Mouse (Mus musculus) hindbrain, embryonic 16.5 days (tissue): ENCODE measurements around the gene Gpsm2. TPM values are rescaled to one million over a fixed set of nuclear protein-coding genes. Genes with fewer than 3 reads are reported as not detected.

ENCODE experiments used
- ATAC-seq: fragments of 200-750 bp; cut with Nextera tagmentation; 2 replicates; pipeline ENCODE4 v1.8.0; 2017; ENCODE audit warnings: moderate TSS enrichment, moderate library complexity
- H3K27ac ChIP-seq: fragments of 300-500 bp; sonication (generic); 2 replicates; pipeline ENCODE4 v1.5.1; 2014; ENCODE audit warnings: low read depth, mild to moderate bottlenecking, control low read depth, low read length, moderate library complexity
- H3K27me3 ChIP-seq: fragments of 300-500 bp; sonication (generic); replicated peaks from 2 replicates; pipeline ENCODE4 v1.6.1; 2014; ENCODE audit warnings: low read length; ENCODE audit not compliant: control insufficient read depth, insufficient read depth
- H3K36me3 ChIP-seq: fragments of 300-500 bp; sonication (generic); 2 replicates; pipeline ENCODE4 v1.6.1; 2014; ENCODE audit warnings: mild to moderate bottlenecking, low read length, moderate library complexity, mixed read lengths; ENCODE audit not compliant: control insufficient read depth, insufficient read depth
- H3K4me1 ChIP-seq: fragments of 300-500 bp; sonication (generic); 2 replicates; pipeline ENCODE4 v1.6.1; 2014; ENCODE audit warnings: low read depth, low read length; ENCODE audit not compliant: control insufficient read depth, insufficient read depth
- H3K4me2 ChIP-seq: fragments of 300-500 bp; sonication (generic); 2 replicates; pipeline ENCODE4 v1.6.1; 2014; ENCODE audit warnings: mild to moderate bottlenecking, low read length, control low read depth, moderate library complexity
- H3K4me3 ChIP-seq: fragments of 300-500 bp; sonication (generic); 2 replicates; pipeline ENCODE4 v1.5.1; 2014; ENCODE audit warnings: mild to moderate bottlenecking, low read length, control low read depth, moderate library complexity
- H3K9ac ChIP-seq: fragments of 300-500 bp; sonication (generic); 2 replicates; pipeline ENCODE4 v1.6.1; 2014; ENCODE audit warnings: low read depth, mild to moderate bottlenecking, control low read depth, low read length, moderate library complexity
- H3K9me3 ChIP-seq: fragments of 300-500 bp; sonication (generic); 2 replicates; pipeline ENCODE4 v1.6.1; 2014; ENCODE audit warnings: mild to moderate bottlenecking, low read length, moderate library complexity; ENCODE audit not compliant: control insufficient read depth
- WGBS: fragments of 180-500 bp; shearing (Covaris S2); extraction: QIAGEN DNeasy Blood & Tissue Kit; methylation state at CpG from one replicate; pipeline ENCODE4 v1.1.7; 2014; 5-methylcytosine and 5-hydroxymethylcytosine counted together
- polyA plus RNA-seq: library from polyadenylated mRNA; unstranded; fragments of >200 nt; fragmentation: Nextera tagmentation; extraction: Ambion mirVana; gene quantifications from 2 replicates; pipeline ENCODE4 v1.2.1, GENCODE M21; 2015

Gene Gpsm2
- polyA plus RNA-seq, 1 experiment from 2014 or later: 21.1 TPM

- no peak for ATAC-seq
- no peak overlapping the region for H3K9ac ChIP-seq
- no peak overlapping the region for H3K27ac ChIP-seq
- no peaks in the 10 kb centered on the region for H3K36me3 ChIP-seq
- no peak overlapping the region for H3K4me2 ChIP-seq
- no peak overlapping the region for H3K4me3 ChIP-seq
- no peaks in the 10 kb centered on the region for H3K4me1 ChIP-seq
- H3K27me3 ChIP-seq: no peaks in the 10 kb centered on the region
- WGBS: 75% methylated on average over 11 of the region's 11 CpGs
- no peaks in the 10 kb centered on the region for H3K9me3 ChIP-seq
These were observed 37.7 kb upstream of the Gpsm2 start for GRCm38 (mm10) chr3:108759566-108760420.

GRCm38 (mm10) chr3:108757570-108757969 lies 35.5 kb upstream of the Gpsm2 start:
- H3K27me3 ChIP-seq: no peaks in the 10 kb centered on the region
- no peak overlapping the region for H3K27ac ChIP-seq
- H3K9ac ChIP-seq: no peak overlapping the region
- no peaks in the 10 kb centered on the region for H3K9me3 ChIP-seq
- no peak overlapping the region for H3K4me3 ChIP-seq
- no peaks in the 10 kb centered on the region for H3K36me3 ChIP-seq
- 86% methylated on average over 9 of the region's 9 CpGs for WGBS
- H3K4me1 ChIP-seq: no peaks in the 10 kb centered on the region
- ATAC-seq: no peak
- no peak overlapping the region for H3K4me2 ChIP-seq

DNA sequence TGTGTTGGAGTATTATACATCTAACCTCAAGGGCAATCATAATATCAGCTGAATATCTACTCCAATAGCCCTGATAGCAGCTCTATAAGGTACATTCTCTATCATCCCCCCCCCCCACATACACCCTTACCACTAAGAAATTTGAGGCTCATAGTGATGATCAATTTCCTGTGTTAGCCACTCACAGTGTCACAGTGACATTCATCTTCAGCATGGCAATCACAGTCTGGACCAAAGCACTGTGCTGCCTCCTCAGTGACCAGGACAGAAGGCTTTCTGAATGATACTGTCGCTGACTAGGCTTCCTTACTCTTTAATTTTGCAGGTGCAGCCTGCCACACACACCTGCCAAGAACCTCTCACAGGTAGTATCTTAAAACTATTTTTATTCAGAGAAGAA lies 34.0 kb upstream of the Gpsm2 start:
- H3K4me2 ChIP-seq: no peak overlapping the region
- 67% methylated on average over 1 of the region's 1 CpGs for WGBS
- H3K9me3 ChIP-seq: no peaks in the 10 kb centered on the region
- no peaks in the 10 kb centered on the region for H3K27me3 ChIP-seq
- H3K27ac ChIP-seq: no peak overlapping the region
- no peaks in the 10 kb centered on the region for H3K36me3 ChIP-seq
- no peak for ATAC-seq
- no peak overlapping the region for H3K4me3 ChIP-seq
- no peak overlapping the region for H3K9ac ChIP-seq
- H3K4me1 ChIP-seq: no peaks in the 10 kb centered on the region

DNA sequence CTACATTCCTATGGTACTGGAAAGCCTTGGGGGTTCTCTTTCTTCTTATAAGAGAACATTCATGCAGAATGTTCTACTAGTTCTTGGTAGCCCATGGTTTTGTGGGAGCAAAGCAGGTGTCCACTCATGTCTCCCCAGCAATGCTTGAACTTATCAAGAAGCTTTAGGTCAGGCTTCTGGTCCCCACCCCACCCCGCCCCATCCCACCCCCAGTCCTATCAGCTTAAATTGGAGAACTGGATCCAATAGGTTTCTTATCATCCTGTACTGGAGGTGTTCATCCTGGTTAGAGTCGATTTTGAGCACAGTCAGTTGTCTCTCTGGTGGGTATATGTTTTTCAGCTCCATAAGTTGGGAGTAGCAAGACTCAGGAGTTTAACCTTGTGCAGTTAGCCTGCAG lies 33.4 kb upstream of the Gpsm2 start:
- H3K4me3 ChIP-seq: no peak overlapping the region
- H3K9me3 ChIP-seq: no peaks in the 10 kb centered on the region
- no peaks in the 10 kb centered on the region for H3K4me1 ChIP-seq
- H3K36me3 ChIP-seq: no peaks in the 10 kb centered on the region
- no peak overlapping the region for H3K27ac ChIP-seq
- ATAC-seq: no peak
- H3K4me2 ChIP-seq: no peak overlapping the region
- H3K27me3 ChIP-seq: no peaks in the 10 kb centered on the region
- WGBS: 92% methylated on average over 2 of the region's 2 CpGs
- no peak overlapping the region for H3K9ac ChIP-seq

DNA sequence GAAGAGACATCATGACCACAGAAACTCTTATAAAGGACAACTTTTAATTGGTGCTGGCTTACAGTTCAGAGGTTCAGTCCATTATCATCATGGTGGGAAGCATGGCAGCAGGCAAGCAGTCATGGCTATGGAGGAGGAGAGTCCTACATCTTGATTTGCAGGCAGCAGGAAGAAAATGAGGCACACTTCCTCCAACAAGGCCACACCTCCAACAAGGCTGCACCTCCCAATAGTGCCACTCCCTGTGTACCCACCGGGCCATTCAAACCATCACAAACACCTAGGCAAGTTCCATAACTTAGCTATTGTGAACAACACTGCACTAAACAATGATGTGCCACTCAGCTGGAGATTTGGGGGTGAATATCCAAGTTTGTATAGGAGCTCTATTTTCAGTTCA lies 32.4 kb upstream of the Gpsm2 start:
- Histone ChIP-seq H3K9me3 (no peaks in the 10 kb centered on the region), H3K27ac (no peak overlapping the region), H3K27me3 (no peaks in the 10 kb centered on the region), H3K36me3 (no peaks in the 10 kb centered on the region), H3K4me1 (no peaks in the 10 kb centered on the region), H3K4me3 (no peak overlapping the region), H3K4me2 (no peak overlapping the region), H3K9ac (no peak overlapping the region)
- ATAC-seq: no peak
- 87% methylated on average over 1 of the region's 1 CpGs for WGBS

DNA sequence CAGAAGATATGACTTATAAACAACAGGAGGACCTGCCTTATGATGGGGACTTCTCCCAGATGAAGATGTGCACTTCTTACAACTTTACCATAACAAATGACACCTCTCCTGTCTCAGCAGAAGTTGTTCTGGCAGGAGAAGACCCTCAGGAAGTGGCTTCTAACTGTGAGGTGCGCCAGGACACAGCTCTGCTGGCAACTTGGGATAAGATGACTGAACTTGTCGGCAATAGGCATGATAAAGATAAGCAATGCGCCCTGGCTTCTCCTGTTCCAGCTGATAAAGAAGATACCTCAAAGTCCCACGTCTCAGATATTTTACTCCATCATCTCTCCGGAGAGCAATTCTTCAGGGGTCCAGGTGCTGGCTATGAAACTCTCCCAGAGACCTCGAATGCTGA lies 29.6 kb upstream of the Gpsm2 start:
- no peak for ATAC-seq

DNA sequence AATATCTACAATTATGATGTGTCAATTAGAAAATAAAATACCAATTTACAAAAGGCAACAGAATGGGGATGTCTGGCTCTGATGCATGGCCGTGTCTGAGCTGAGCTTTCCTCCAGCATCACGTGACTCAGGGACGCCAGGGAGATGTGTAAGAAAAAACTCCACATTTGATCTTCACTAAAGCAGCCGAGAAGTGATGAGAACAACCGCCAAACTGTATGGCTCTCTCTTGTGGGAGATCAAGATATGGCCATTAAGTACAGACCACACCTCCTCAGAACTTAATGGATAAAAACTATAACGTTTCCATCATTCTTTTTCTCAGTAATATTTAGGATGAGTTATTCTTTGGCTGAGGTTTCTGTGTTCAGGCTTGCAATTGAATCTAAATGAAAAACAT lies 29.0 kb upstream of the Gpsm2 start:
- Histone ChIP-seq H3K4me2 (no peak overlapping the region), H3K36me3 (no peaks in the 10 kb centered on the region), H3K4me1 (no peaks in the 10 kb centered on the region), H3K27ac (no peak overlapping the region), H3K9me3 (no peaks in the 10 kb centered on the region), H3K9ac (no peak overlapping the region), H3K27me3 (no peaks in the 10 kb centered on the region), H3K4me3 (no peak overlapping the region)
- ATAC-seq: no peak
- 83% methylated on average over 6 of the region's 6 CpGs for whole genome bisulfite sequencing

More for the DNA sequence above, 29.6 kb upstream of the Gpsm2 start:
- no peak overlapping the region for H3K4me2 ChIP-seq
- no peak overlapping the region for H3K9ac ChIP-seq
- WGBS: 82% methylated on average over 6 of the region's 6 CpGs
- H3K4me1 ChIP-seq: no peaks in the 10 kb centered on the region
- no peaks in the 10 kb centered on the region for H3K9me3 ChIP-seq
- H3K27ac ChIP-seq: no peak overlapping the region
- H3K4me3 ChIP-seq: no peak overlapping the region
- no peaks in the 10 kb centered on the region for H3K36me3 ChIP-seq
- no peaks in the 10 kb centered on the region for H3K27me3 ChIP-seq

DNA sequence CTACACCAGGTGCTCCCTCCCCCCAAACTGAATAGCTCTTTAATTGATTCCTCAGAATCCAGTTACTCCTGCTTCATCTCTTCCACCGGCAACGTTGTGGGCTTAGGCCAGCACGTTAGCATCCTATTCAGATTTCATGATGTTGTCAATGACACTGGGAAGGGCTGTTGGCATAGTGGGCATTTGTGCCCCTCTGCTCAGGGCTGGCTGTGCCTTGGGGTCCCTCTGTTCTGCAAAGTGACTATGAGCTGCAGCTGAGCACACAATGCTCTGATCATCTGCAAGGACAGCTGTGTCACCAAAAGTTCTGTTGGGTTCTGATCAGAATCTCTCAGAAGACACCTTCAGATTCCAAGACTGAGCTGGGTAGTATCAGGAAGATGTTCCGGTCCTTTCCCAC lies 22.0 kb upstream of the Gpsm2 start:
- 85% methylated on average over 4 of the region's 4 CpGs for WGBS
- Histone ChIP-seq H3K27ac (no peak overlapping the region), H3K27me3 (no peaks in the 10 kb centered on the region), H3K36me3 (no peaks in the 10 kb centered on the region), H3K4me1 (no peaks in the 10 kb centered on the region), H3K4me2 (no peak overlapping the region), H3K9ac (no peak overlapping the region), H3K4me3 (no peak overlapping the region), H3K9me3 (no peaks in the 10 kb centered on the region)
- no peak for ATAC-seq

DNA sequence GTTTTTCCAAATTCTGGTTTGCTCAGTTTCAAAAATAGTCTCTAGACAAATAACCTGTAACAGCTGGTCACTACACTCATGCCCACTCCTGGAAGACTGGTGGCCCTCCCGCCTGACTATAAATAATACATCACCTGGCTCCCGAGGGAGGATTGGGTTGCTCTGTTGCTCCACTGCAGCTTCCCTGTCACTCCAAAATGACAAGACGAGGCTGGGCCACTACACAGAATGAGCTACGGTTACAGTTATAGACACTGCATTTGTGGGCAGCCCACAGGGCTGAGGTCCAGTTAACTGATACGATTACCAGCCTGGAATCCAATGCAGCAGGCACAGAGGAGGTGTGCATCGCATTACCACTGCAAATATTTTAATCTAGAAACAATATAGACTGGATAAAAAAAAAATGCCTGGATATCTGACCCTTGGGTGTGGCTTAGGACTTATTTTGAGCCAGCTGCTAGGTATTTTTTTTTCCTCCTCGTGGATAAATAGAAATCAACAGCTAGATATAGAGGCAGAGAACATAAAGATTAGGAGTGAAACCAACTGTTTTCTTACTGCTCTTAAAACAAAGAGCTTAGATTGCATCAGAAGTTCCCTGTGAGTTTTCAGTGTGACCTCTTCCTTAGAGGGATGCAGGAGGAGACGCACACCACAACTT lies 17.1 kb upstream of the Gpsm2 start, which contains the start of gene Aknad1:
TSS of gene Aknad1 (plus strand) at position 614 of the 664 bp plus-strand sequence.
- Histone ChIP-seq H3K9ac (no peak within 1 kb of the TSS), H3K27ac (no peak within 1 kb of the TSS), H3K36me3 (no peaks in the 10 kb centered on the region), H3K4me1 (no peaks in the 10 kb centered on the region), H3K9me3 (no peaks in the 10 kb centered on the region), H3K4me3 (no peak within 1 kb of the TSS), H3K27me3 (no peaks in the 10 kb centered on the region), H3K4me2 (no peak within 1 kb of the TSS)
- 73% methylated on average over 8 of the region's 8 CpGs for WGBS
- no peak for ATAC-seq
